Mouse (Mus musculus) heart, embryonic 15.5 days (tissue): ENCODE measurements around the gene Urm1. TPM values are rescaled to one million over a fixed set of nuclear protein-coding genes. Genes with fewer than 3 reads are reported as not detected.
"Not testable (repeated sequence)": the region's sequence is repeated elsewhere in the genome, so short reads cannot be mapped to it uniquely, and the experiment has no call there.

ENCODE experiments used
- ATAC-seq: fragments of 200-750 bp; cut with Nextera tagmentation; replicated peaks from 2 replicates; pipeline ENCODE4 v1.8.0; 2017; ENCODE audit warnings: low read depth, moderate TSS enrichment; ENCODE audit not compliant: insufficient number of reproducible peaks, insufficient read depth, low FRiP score
- H3K27ac ChIP-seq: fragments of 300-500 bp; sonication (generic); 2 replicates; pipeline ENCODE4 v1.5.1; 2015; ENCODE audit warnings: mild to moderate bottlenecking, inconsistent platforms
- H3K27me3 ChIP-seq: fragments of 300-500 bp; sonication (generic); 2 replicates; pipeline ENCODE4 v1.6.1; 2015; ENCODE audit warnings: inconsistent platforms
- H3K36me3 ChIP-seq: fragments of 300-500 bp; sonication (generic); 2 replicates; pipeline ENCODE4 v1.6.1; 2015; ENCODE audit warnings: mild to moderate bottlenecking, inconsistent platforms
- H3K4me1 ChIP-seq: fragments of 300-500 bp; sonication (generic); replicated peaks from 2 replicates; pipeline ENCODE4 v1.6.1; 2015; ENCODE audit warnings: inconsistent platforms
- H3K4me2 ChIP-seq: fragments of 300-500 bp; sonication (generic); 2 replicates; pipeline ENCODE4 v1.6.1; 2015; ENCODE audit warnings: inconsistent platforms, mild to moderate bottlenecking, moderate library complexity
- H3K4me3 ChIP-seq: fragments of 300-500 bp; sonication (generic); 2 replicates; pipeline ENCODE4 v1.5.1; 2015; ENCODE audit warnings: mild to moderate bottlenecking, inconsistent platforms
- H3K9ac ChIP-seq: fragments of 300-500 bp; sonication (generic); 2 replicates; pipeline ENCODE4 v1.6.1; 2015; ENCODE audit warnings: mild to moderate bottlenecking, inconsistent platforms
- H3K9me3 ChIP-seq: fragments of 300-500 bp; sonication (generic); replicated peaks from 2 replicates; pipeline ENCODE4 v1.6.1; 2016; ENCODE audit warnings: inconsistent platforms
- WGBS: fragments of 180-500 bp; shearing (Covaris S2); methylation state at CpG from one replicate; pipeline ENCODE4 v1.1.7; 2015; ENCODE audit warnings: mixed read lengths; 5-methylcytosine and 5-hydroxymethylcytosine counted together
- polyA plus RNA-seq: library from polyadenylated mRNA; unstranded; fragments of >200 nt; fragmentation: Nextera tagmentation; extraction: Ambion mirVana; gene quantifications from 2 replicates; pipeline ENCODE4 v1.2.1, GENCODE M21; 2015

Urm1 gene
- 13.0 and 18.6 TPM in 2 replicates for polyA plus RNA-seq

DNA sequence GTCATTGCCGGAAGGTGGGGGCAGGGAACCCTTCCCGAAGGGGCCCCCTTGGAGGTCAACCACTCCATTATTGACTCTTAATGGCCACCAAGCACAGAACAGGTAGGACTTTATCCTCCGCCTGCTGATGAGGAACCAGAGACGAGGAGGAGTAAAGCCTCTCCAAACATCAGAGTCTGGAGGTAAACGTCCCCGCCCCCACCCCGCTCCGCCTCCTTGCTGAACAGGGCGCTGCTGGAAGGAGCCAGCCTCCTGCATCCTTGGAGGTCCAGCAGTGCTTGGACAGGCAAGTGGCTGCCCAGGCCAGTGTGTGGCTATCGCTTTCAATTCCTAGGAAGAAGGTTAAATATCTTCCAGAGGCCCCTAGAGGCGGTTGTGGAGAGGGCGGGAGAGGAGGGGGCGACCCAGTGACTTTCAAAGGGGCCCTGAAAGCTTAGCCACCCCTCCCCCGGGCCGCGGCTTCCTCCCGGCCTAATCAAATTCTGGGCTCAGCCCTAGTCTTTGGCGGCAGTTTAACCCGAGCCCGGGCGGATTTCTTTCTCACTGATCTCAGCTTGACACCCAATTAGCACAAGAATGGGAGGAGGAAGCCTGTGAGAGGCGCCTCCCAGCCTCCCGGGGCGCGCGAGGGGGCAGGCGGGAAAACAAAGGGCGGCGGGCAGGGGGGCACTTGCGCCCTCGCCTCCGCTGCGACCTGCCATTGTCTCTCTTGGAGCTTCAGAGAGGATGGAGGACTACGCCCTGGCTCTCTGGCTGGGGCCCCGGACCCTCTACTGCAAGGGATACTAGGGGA is at the start of gene Urm1:
Urm1 (plus strand) TSS at position 51 of the 793 bp plus-strand sequence.
- H3K4me1 ChIP-seq, result peaks cover 18% of the 10 kb centered on the region
- peak; percentile 75 for ATAC-seq
- 1% methylated on average over 35 of the region's 35 CpGs for WGBS

DNA sequence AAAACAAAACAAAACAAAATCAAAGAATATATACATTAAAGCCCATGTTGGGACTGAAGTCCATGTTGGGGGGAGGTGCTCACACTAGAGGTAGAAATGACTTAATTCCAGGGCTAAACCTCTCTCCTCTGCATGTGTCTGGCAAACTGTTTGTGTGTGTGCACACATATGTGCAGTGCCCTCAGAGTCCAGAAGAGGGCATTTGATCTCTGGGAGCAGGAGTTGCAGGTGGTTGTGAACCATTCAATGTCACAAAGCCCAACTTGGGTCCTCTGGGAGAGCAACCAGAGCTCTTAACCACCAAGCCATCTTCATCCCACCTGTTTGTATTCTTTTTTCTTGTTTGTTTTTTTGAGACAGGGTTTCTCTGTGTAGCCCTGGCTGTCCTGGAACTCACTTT is 49.7 kb upstream of the Urm1 start:
- Histone ChIP-seq H3K4me3 (no peak overlapping the region), H3K4me1 (peaks cover 6% of the 10 kb centered on the region), H3K27me3 (no peaks in the 10 kb centered on the region), H3K9me3 (no peaks in the 10 kb centered on the region), H3K4me2 (no peak overlapping the region), H3K9ac (no peak overlapping the region), H3K27ac (no peak overlapping the region), H3K36me3 (no peaks in the 10 kb centered on the region)
- no peak for ATAC-seq

More for the DNA sequence above, at the start of gene Urm1:
- peak within 1 kb of the TSS; percentile 66 for H3K9ac ChIP-seq
- peak within 1 kb of the TSS; percentile 56 for H3K4me3 ChIP-seq
- H3K4me2 ChIP-seq, result peak within 1 kb of the TSS; percentile 87
- peak within 1 kb of the TSS; percentile 92 for H3K27ac ChIP-seq
- H3K27me3 ChIP-seq, result no peaks in the 10 kb centered on the region
- peaks cover 5% of the 10 kb centered on the region; the same call in 1 of the 2 replicates for H3K36me3 ChIP-seq
- H3K9me3 ChIP-seq, result no peaks in the 10 kb centered on the region

DNA sequence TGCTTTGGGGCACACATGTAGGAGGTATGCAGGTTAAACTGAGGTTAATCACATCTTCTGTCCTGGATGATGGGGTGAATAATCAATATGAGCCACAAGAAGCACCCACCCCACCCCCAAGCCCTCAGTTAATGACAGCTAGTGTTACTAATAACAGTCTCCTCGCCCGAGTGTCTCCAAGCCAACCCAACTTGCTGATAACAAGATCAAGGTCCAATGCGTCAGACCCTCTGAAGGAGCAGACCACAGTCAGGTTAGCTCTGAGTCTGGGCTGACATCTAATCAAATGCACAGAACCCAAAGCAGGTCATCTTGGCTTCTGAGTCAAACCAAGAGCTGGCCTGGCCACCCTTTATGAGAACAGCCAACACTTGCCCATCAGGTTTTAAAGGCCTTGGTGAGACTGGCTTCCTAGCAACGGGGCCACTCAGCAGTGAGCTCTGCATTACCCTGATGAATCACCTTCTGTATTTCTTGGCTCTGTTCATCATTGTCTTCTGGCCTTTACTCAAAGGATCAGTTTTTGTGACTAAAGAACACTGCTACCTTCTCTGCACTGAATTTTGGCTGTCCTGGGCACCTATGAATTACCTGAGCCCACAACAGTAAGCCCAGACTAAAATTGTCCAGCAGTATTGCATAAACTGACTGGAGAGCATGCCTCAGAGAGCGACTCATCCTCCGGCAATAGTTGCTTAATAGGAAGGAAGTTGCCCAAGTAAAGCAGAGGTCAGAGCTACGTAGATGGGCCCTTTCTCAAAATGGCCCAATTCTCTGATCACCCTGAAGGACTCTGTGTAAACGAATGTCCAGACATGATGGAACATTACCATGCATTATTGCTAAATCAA is 48.0 kb upstream of the Urm1 start:
- H3K4me1 ChIP-seq, result peaks cover 6% of the 10 kb centered on the region
- no peak for ATAC-seq
- no peak overlapping the region for H3K9ac ChIP-seq
- H3K36me3 ChIP-seq, result peaks cover 4% of the 10 kb centered on the region
- H3K4me2 ChIP-seq, result no peak overlapping the region
- no peaks in the 10 kb centered on the region for H3K27me3 ChIP-seq
- H3K27ac ChIP-seq, result no peak overlapping the region
- H3K4me3 ChIP-seq, result no peak overlapping the region
- 62% methylated on average over 8 of the region's 8 CpGs for WGBS
- H3K9me3 ChIP-seq, result no peaks in the 10 kb centered on the region

DNA sequence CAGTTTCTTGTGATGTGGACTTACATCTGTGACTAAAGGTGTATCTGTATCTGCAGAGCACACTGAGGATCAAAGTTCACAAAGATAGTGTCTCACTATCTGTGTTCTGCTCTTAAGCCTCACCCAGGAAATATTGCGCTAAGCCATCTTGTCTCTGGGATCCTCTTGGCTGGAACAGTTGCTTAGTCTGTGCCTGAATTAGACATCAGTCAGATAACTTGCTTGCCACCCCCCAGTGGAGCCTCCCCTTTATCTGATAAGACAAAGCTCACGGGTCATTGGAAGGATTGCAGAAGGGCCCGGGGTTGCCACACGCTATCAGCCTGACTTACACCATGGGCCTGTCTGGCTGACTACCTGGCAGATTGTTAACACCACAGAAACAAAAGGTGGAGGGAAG is 46.6 kb upstream of the Urm1 start:
- no peak for ATAC-seq
- no peak overlapping the region for H3K4me3 ChIP-seq
- H3K9ac ChIP-seq, result no peak overlapping the region
- H3K4me1 ChIP-seq, result peaks cover 6% of the 10 kb centered on the region
- H3K9me3 ChIP-seq, result no peaks in the 10 kb centered on the region
- 51% methylated on average over 4 of the region's 4 CpGs for WGBS
- H3K27ac ChIP-seq, result no peak overlapping the region
- no peak overlapping the region for H3K4me2 ChIP-seq
- H3K27me3 ChIP-seq, result no peaks in the 10 kb centered on the region
- H3K36me3 ChIP-seq, result peaks cover 17% of the 10 kb centered on the region

DNA sequence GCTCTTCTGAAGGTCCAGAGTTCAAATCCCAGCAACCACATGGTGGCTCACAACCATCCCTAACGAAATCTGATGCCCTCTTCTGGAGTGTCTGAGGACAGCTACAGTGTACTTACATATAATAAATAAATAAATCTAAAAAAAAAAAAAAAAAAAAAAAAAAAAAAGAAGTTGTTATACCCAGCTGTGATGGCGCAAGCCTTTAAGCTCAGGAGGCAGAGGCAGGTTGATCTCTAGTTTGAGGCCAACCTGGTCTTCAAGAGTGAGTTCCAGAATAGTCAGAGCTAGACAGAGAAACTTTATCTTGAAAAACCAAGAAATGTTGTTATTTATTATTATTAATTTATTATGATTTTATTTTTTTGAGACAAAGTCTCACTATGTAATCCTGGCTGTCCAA is 38.6 kb upstream of the Urm1 start:
- not testable (repeated sequence) for H3K27me3 ChIP-seq, H3K4me1 ChIP-seq, H3K27ac ChIP-seq, H3K4me3 ChIP-seq, H3K9me3 ChIP-seq, H3K4me2 ChIP-seq, ATAC-seq, H3K9ac ChIP-seq
- WGBS, result 90% methylated on average over 2 of the region's 2 CpGs
- H3K36me3 ChIP-seq, result peaks cover 84% of the 10 kb centered on the region

DNA sequence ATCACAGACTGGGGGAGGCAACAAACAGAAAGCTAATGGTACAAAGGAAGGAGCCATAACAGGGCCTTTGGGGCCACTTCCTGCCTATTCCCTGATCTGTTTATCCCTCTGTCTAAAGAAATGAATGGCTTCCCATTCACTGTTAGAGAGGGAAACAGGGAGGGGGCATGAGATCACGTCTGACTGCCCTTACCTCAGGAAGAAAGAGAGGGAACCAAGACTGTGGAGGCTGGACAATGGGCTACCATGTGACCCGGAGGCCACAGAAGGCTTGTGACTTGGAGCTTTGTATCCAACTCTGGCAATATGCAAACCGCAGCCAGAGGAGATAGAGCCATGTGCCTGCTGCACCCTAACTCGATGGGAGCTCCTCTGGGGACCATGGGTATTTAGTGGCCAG is 35.6 kb upstream of the Urm1 start:
- Histone ChIP-seq H3K27me3 (no peaks in the 10 kb centered on the region), H3K4me3 (no peak overlapping the region), H3K27ac (no peak overlapping the region), H3K4me2 (no peak overlapping the region), H3K36me3 (peaks cover 58% of the 10 kb centered on the region), H3K9ac (no peak overlapping the region), H3K9me3 (no peaks in the 10 kb centered on the region), H3K4me1 (peaks cover 19% of the 10 kb centered on the region)
- WGBS, result 62% methylated on average over 4 of the region's 4 CpGs
- ATAC-seq, result no peak

DNA sequence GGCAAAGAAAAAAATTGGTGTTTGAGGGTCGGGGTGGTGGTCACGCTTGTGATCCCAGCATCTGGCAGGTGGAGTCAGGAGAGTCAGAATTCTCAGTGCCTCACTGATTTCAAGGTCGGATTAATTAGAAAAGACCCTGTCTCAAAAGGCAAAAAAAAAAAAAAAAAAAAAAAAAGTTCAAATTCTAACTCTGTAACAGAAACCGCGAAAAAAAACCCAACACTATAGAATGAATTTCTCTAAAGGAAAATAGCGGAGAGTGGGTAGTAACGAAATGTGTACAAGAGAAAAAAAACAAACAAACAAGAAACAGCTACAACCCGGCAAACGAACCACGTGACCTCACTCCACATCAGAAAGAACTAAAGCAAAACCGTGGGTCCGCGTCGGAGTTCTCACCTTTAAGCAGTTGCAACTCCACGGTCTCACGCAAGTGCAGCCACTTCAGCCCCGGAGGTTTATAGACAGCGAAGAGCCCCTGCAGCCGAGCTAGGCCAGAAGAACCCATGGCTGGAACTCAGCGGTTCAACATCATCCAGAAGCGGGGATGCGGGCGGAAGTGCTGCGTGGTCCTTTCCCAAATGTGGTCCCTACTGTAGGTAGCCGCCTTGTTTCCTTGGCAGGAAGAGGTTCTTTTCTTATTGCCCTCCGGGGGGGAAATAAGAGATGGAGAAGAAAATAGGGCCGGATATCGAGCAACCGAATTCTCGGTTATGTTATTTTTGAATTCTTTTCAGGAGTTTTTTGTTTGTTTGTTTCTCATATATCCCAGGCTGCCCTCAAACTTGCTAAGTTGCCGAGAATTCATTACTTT is 32.6 kb upstream of the Urm1 start, which contains the start of gene Coq4:
Coq4 (plus strand) TSS at position 390 of the 814 bp plus-strand sequence.
- Histone ChIP-seq H3K27me3 (no peaks in the 10 kb centered on the region), H3K4me3 (peak within 1 kb of the TSS; percentile 78), H3K4me2 (peak within 1 kb of the TSS; percentile 75), H3K9me3 (no peaks in the 10 kb centered on the region), H3K4me1 (peaks cover 19% of the 10 kb centered on the region), H3K36me3 (peaks cover 47% of the 10 kb centered on the region), H3K9ac (peak within 1 kb of the TSS; percentile 68), H3K27ac (peak within 1 kb of the TSS; percentile 69)
- WGBS, result under 1% methylated on average over 31 of the region's 31 CpGs
- ATAC-seq, result peak; percentile 88

DNA sequence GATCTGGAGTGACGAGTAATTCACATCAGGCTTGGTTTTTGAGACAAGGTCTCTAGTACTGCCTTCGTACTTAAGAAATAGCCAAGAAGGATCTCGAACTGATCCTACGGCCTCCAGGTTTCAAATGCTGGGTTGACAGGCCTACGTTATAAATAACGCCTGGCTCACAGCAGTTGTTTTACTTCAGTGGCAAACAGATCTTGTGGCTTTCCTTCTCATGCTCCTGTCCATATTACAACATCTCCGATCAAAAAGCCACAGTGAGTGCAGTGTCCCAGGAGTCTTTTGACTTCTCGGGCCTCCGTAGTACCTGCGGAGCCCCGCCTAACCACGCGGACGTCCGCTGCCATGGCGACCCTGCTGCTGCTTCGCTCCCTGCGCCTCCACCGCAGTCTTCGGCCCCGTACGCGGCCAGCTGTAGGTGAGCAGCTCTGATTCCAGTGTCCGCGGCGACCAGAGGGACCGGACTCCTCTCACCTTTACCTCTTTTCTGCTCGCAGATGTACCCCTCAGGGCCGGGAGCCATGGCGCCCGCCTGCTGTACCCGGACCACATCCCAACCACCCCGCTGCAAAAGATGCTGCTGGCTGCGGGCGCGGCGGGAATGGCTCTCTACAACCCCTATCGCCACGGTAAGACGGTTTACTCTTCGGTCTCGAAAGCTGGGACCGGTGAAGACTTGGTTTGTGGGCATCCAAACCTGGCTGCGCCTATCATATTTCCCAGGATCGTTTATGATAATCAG is 31.8 kb upstream of the Urm1 start, which contains the start of gene Trub2:
Trub2 (minus strand) TSS at position 566 of the 745 bp plus-strand sequence.
- under 1% methylated on average over 45 of the region's 45 CpGs for WGBS
- peak; percentile 83 for ATAC-seq
- peaks cover 39% of the 10 kb centered on the region for H3K36me3 ChIP-seq
- no peaks in the 10 kb centered on the region for H3K9me3 ChIP-seq
- H3K27ac ChIP-seq, result peak within 1 kb of the TSS; percentile 69
- peak within 1 kb of the TSS; percentile 75 for H3K4me2 ChIP-seq
- H3K9ac ChIP-seq, result peak within 1 kb of the TSS; percentile 68
- H3K27me3 ChIP-seq, result no peaks in the 10 kb centered on the region
- H3K4me3 ChIP-seq, result peak within 1 kb of the TSS; percentile 78
- H3K4me1 ChIP-seq, result peaks cover 19% of the 10 kb centered on the region

DNA sequence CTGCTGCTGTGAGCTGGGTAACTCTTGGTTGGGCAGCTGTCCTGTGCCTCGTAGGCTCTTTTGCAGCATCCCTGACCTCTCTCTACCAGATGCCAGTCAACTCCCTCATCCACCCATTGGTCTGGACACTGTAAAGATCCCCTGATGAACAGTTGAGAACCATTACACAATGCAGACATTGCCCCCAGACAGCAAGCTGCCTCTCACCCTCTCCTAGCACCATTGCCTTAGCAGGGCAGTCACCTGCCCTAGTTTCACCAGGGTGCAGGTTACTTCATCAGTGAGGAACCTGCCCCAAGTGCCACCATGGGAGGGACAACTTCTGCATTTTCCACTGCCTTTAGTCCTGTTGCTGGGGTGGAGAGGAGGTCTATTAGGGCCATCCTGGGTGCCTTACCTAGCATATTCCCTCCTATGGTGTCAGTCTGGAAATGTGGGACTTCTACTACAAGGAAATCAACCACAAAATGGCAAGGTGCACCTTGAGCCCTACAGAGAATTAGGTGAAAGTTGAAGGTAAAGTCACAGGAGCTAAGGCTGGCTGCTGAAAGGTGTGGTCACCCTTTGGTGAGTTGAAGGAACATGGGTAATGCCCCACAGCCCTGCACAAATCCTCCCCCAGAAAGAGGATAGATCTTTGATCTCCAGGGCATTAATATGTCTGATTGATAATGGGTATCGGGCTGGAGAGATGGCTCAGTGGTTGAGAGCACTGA is 26.9 kb upstream of the Urm1 start:
- Histone ChIP-seq H3K9me3 (no peaks in the 10 kb centered on the region), H3K9ac (no peak overlapping the region), H3K36me3 (peaks cover 30% of the 10 kb centered on the region; the same call in 1 of the 2 replicates), H3K27me3 (no peaks in the 10 kb centered on the region), H3K4me3 (no peak overlapping the region), H3K4me1 (peaks cover 9% of the 10 kb centered on the region; the same call in 1 of the 2 replicates), H3K27ac (no peak overlapping the region), H3K4me2 (no peak overlapping the region)
- no peak for ATAC-seq
- 92% methylated on average over 2 of the region's 2 CpGs for WGBS
